8 mouse cellular contexts compared by ENCODE assay signal in the genomic region with DNA sequence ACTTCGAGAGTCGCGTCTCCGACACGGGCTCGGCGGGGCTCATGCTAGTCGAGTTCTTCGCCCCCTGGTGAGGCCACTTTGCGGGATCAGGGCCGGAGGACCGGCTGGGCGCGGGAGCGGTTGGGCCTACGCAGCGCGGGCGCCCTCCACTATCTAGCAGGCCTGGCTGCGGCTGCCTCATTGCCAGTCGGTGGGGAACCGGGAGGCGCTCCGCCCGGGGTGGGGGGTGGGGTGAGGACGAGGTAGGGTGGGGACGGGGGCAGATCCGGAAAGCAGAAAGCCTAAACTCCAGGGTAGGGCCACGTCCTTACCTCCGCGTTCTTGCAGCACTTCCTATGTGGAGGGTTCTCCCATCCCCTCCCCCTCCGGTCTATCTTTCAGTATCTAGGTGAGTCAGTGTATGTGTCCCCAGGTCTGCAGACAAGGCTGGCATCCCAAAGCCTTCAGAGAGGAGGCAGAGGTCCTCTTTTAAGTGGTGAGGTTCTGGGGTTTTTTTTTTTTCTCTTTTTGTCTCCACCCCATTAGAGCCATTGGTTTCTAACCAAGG. TPM values are rescaled to one million over a fixed set of nuclear protein-coding genes. Genes with fewer than 3 reads are reported as not detected.
DNase-seq lines count a peak whose midpoint lies in the region; ATAC-seq and TF ChIP-seq lines count a peak whose summit lies in the region.

No protein-coding gene starts in this region.

- TF ChIP-seq POLR2A in cerebellum, adult 2 months (IDR thresholded peaks at IDR 0.05; ENCODE audit: borderline replicate concordance, insufficient read depth, low read length): no peak

- no peak for TF ChIP-seq EP300 in stomach, postnatal 0 days (optimal IDR thresholded peaks at IDR 0.05)

- peak overlapping the region; percentile 91 for H3K27ac ChIP-seq in cerebellum, adult 2 months (ENCODE audit: insufficient read depth, low read length)
- H3K27ac ChIP-seq in forebrain, embryonic 13.5 days: peak overlapping the region; percentile 96
- H3K27ac ChIP-seq in macrophage: peak overlapping the region; percentile 52
- peak overlapping the region; percentile 99 for H3K27ac ChIP-seq in stomach, postnatal 0 days (replicated peaks)

- H3K36me3 ChIP-seq in forebrain, embryonic 13.5 days (ENCODE audit: poor library complexity, severe bottlenecking): peaks cover 22% of the 10 kb centered on the region
- H3K36me3 ChIP-seq in macrophage (ENCODE audit: inconsistent target): 0 out of 2 replicates have a peak, but pooled peaks cover 12% of the 10 kb centered on the region
- H3K36me3 ChIP-seq in stomach, postnatal 0 days (ENCODE audit: control insufficient read depth, insufficient read depth, low read length): 0 out of 2 replicates have a peak, but pooled peaks cover 2% of the 10 kb centered on the region

- 2% methylated on average over 31 of the region's 32 CpGs for WGBS in cerebellum, adult 2 months
- WGBS in forebrain, embryonic 13.5 days: under 1% methylated on average over 32 of the region's 32 CpGs
- 1% methylated on average over 26 of the region's 32 CpGs for WGBS in macrophage (ENCODE audit: missing documents)
- under 1% methylated on average over 27 of the region's 32 CpGs for WGBS in stomach, postnatal 0 days

- H3K79me2 ChIP-seq in macrophage (ENCODE audit: inconsistent target): peaks cover 53% of the 10 kb centered on the region

- H3K27me3 ChIP-seq in cerebellum, adult 2 months (ENCODE audit: control insufficient read depth, insufficient read depth, low read length): no peaks in the 10 kb centered on the region
- H3K27me3 ChIP-seq in forebrain, embryonic 13.5 days: no peaks in the 10 kb centered on the region
- no peaks in the 10 kb centered on the region for H3K27me3 ChIP-seq in stomach, postnatal 0 days (ENCODE audit: control insufficient read depth, insufficient read depth, low read length)

- H3K4me1 ChIP-seq in cerebellum, adult 2 months (ENCODE audit: control insufficient read depth, insufficient read depth, low read length): peaks cover 4% of the 10 kb centered on the region; the same call in 1 of the 2 replicates
- H3K4me1 ChIP-seq in forebrain, embryonic 13.5 days: peaks cover 39% of the 10 kb centered on the region
- no peaks in the 10 kb centered on the region for H3K4me1 ChIP-seq in stomach, postnatal 0 days (replicated peaks; ENCODE audit: control insufficient read depth, insufficient read depth)

- peak; percentile 48 for ATAC-seq in forebrain, embryonic 13.5 days
- ATAC-seq in stomach, postnatal 0 days (ENCODE audit: low FRiP score, low TSS enrichment): peak; percentile 41

- DNase-seq in cerebellum, adult 2 months: peak in 1 of 2 experiments; percentile 58
- no peak for DNase-seq in cerebellum, postnatal 36 days
- peak; percentile 77 for DNase-seq in 416B (ENCODE audit: low read depth)
- peak; percentile 46 to 66 for DNase-seq in adrenal gland, postnatal 36 days
- DNase-seq in kidney, adult 9 months: peak; percentile 50
- no peak for DNase-seq in stomach, postnatal 0 days (ENCODE audit: low spot score)

- TF ChIP-seq CTCF in cerebellum, adult 2 months (IDR thresholded peaks at IDR 0.05; ENCODE audit: borderline replicate concordance, insufficient read depth, low read depth, low read length): no peak
- no peak for TF ChIP-seq CTCF in stomach, postnatal 0 days (IDR thresholded peaks at IDR 0.05; ENCODE audit: low read depth)

- H3K9me3 ChIP-seq in forebrain, embryonic 13.5 days (replicated peaks): no peaks in the 10 kb centered on the region
- H3K9me3 ChIP-seq in stomach, postnatal 0 days (ENCODE audit: control insufficient read depth, low read length): no peaks in the 10 kb centered on the region

- H3K9ac ChIP-seq in forebrain, embryonic 13.5 days: peak overlapping the region; percentile 97
- peak overlapping the region; percentile 99 for H3K9ac ChIP-seq in stomach, postnatal 0 days (ENCODE audit: low read length)

- peak overlapping the region; percentile 94 for H3K4me3 ChIP-seq in cerebellum, adult 2 months (replicated peaks; ENCODE audit: insufficient read depth, low read depth, low read length)
- H3K4me3 ChIP-seq in forebrain, embryonic 13.5 days: peak overlapping the region; percentile 99
- peak overlapping the region; percentile 79 for H3K4me3 ChIP-seq in macrophage (ENCODE audit: inconsistent target)
- peak overlapping the region; percentile 97 for H3K4me3 ChIP-seq in stomach, postnatal 0 days (ENCODE audit: low read depth, low read length)

- H3K4me2 ChIP-seq in forebrain, embryonic 13.5 days: peak overlapping the region; percentile 78
- H3K4me2 ChIP-seq in stomach, postnatal 0 days (replicated peaks; ENCODE audit: low read depth): peak overlapping the region; percentile 60

RNA-seq across cellular contexts. Expression of a gene that starts 0.6 kb away (rescaled TPM):
- 7.1 and 7.4 TPM in 2 replicates for polyA plus RNA-seq in cerebellum, adult 2 months (2012; rRNA removed)
- total RNA-seq in adrenal gland, postnatal 36 days (2021): 1 to 10 TPM; 1.9 to 2.9 TPM
- 3.8 and 5.1 TPM in 2 replicates for polyA plus RNA-seq in forebrain, embryonic 13.5 days (2015; fragmentation: Nextera tagmentation; extraction: Ambion mirVana)
- total RNA-seq in macrophage (2018; cell fraction: chromatin; rRNA removed): 10 to 100 TPM in 7 of 26 experiments, 1 to 10 TPM in 19; 2.1 to 14.0 (median 9.1) TPM
- total RNA-seq in macrophage (2018; cell fraction: cytosol; rRNA removed): 1 to 10 TPM in 2 of 26 experiments, under 1 TPM in 24; 0.24 to 1.4 (median 0.60) TPM
- total RNA-seq in macrophage (2018; cell fraction: nucleus; rRNA removed): 10 to 100 TPM in 1 of 26 experiments, 1 to 10 TPM in 24, under 1 TPM in 1; 0.96 to 11.5 (median 4.2) TPM
- polyA plus RNA-seq in macrophage (2018): 0.42 to 0.65 TPM (median 0.48 TPM) in 3 replicates
- 1.0 and 1.3 TPM in 2 replicates for polyA plus RNA-seq in stomach, postnatal 0 days (2015; fragmentation: Nextera tagmentation; extraction: Ambion mirVana)

RNA-seq across cellular contexts. Expression of a gene that starts 0.6 kb away (rescaled TPM):
- polyA plus RNA-seq in cerebellum, adult 2 months (2012; rRNA removed): 96.5 and 99.1 TPM in 2 replicates
- total RNA-seq in adrenal gland, postnatal 36 days (2021): 100 to 1,000 TPM; 412 to 415 TPM
- polyA plus RNA-seq in forebrain, embryonic 13.5 days (2015; fragmentation: Nextera tagmentation; extraction: Ambion mirVana): 320 and 349 TPM in 2 replicates
- 100 to 1,000 TPM in 1 of 26 experiments, 10 to 100 TPM in 25; 19.4 to 107 (median 30.1) TPM for total RNA-seq in macrophage (2018; cell fraction: chromatin; rRNA removed)
- 100 to 1,000 TPM; 239 to 423 (median 336) TPM for total RNA-seq in macrophage (2018; cell fraction: cytosol; rRNA removed)
- 100 to 1,000 TPM in 25 of 26 experiments, 10 to 100 TPM in 1; 55.0 to 472 (median 280) TPM for total RNA-seq in macrophage (2018; cell fraction: nucleus; rRNA removed)
- polyA plus RNA-seq in macrophage (2018): 359 to 654 TPM (median 440 TPM) in 3 replicates
- polyA plus RNA-seq in stomach, postnatal 0 days (2015; fragmentation: Nextera tagmentation; extraction: Ambion mirVana): 613 and 617 TPM in 2 replicates

RNA-seq across cellular contexts. Expression of a gene that starts 27.2 kb away (rescaled TPM):
- polyA plus RNA-seq in cerebellum, adult 2 months (2012; rRNA removed): 0.62 and 0.81 TPM in 2 replicates
- under 1 TPM; 0.10 to 0.76 TPM for total RNA-seq in adrenal gland, postnatal 36 days (2021)
- polyA plus RNA-seq in forebrain, embryonic 13.5 days (2015; fragmentation: Nextera tagmentation; extraction: Ambion mirVana): not detected in 2 replicates
- total RNA-seq in macrophage (2018; cell fraction: chromatin; rRNA removed): under 1 TPM in 11 of 26 experiments, not detected in 15; 0.10 to 0.43 (median 0.23) TPM
- under 1 TPM in 2 of 26 experiments, not detected in 24; 0.04 to 0.05 TPM for total RNA-seq in macrophage (2018; cell fraction: cytosol; rRNA removed)
- not detected for total RNA-seq in macrophage (2018; cell fraction: nucleus; rRNA removed)
- polyA plus RNA-seq in macrophage (2018): not detected in 3 replicates
- polyA plus RNA-seq in stomach, postnatal 0 days (2015; fragmentation: Nextera tagmentation; extraction: Ambion mirVana): 0.01 and 0.04 TPM in 2 replicates

RNA-seq across cellular contexts. Expression of a gene that starts 29.9 kb away (rescaled TPM):
- polyA plus RNA-seq in cerebellum, adult 2 months (2012; rRNA removed): 0.08 TPM in 1 of 2 replicates, not detected in the other
- under 1 TPM; 0.17 to 0.36 TPM for total RNA-seq in adrenal gland, postnatal 36 days (2021)
- polyA plus RNA-seq in forebrain, embryonic 13.5 days (2015; fragmentation: Nextera tagmentation; extraction: Ambion mirVana): 1.7 and 2.1 TPM in 2 replicates
- total RNA-seq in macrophage (2018; cell fraction: chromatin; rRNA removed): 1 to 10 TPM in 20 of 26 experiments, under 1 TPM in 4, not detected in 2; 0.44 to 8.9 (median 1.8) TPM
- under 1 TPM in 15 of 26 experiments, not detected in 11; 0.06 to 0.15 (median 0.10) TPM for total RNA-seq in macrophage (2018; cell fraction: cytosol; rRNA removed)
- total RNA-seq in macrophage (2018; cell fraction: nucleus; rRNA removed): 1 to 10 TPM in 12 of 26 experiments, under 1 TPM in 13, not detected in 1; 0.35 to 4.9 (median 0.96) TPM
- 0.10 to 0.13 TPM in 2 of 3 replicates, not detected in the other for polyA plus RNA-seq in macrophage (2018)
- polyA plus RNA-seq in stomach, postnatal 0 days (2015; fragmentation: Nextera tagmentation; extraction: Ambion mirVana): 4.9 and 5.4 TPM in 2 replicates

RNA-seq across cellular contexts. Expression of a gene that starts 34.8 kb away (rescaled TPM):
- polyA plus RNA-seq in cerebellum, adult 2 months (2012; rRNA removed): 282 and 303 TPM in 2 replicates
- 100 to 1,000 TPM; 333 to 337 TPM for total RNA-seq in adrenal gland, postnatal 36 days (2021)
- 420 and 494 TPM in 2 replicates for polyA plus RNA-seq in forebrain, embryonic 13.5 days (2015; fragmentation: Nextera tagmentation; extraction: Ambion mirVana)
- 100 to 1,000 TPM in 8 of 26 experiments, 10 to 100 TPM in 18; 22.2 to 154 (median 72.0) TPM for total RNA-seq in macrophage (2018; cell fraction: chromatin; rRNA removed)
- 100 to 1,000 TPM; 556 to 864 (median 617) TPM for total RNA-seq in macrophage (2018; cell fraction: cytosol; rRNA removed)
- total RNA-seq in macrophage (2018; cell fraction: nucleus; rRNA removed): 100 to 1,000 TPM in 22 of 26 experiments, 10 to 100 TPM in 4; 82.9 to 281 (median 152) TPM
- polyA plus RNA-seq in macrophage (2018): 394 to 858 TPM (median 784 TPM) in 3 replicates
- polyA plus RNA-seq in stomach, postnatal 0 days (2015; fragmentation: Nextera tagmentation; extraction: Ambion mirVana): 416 and 486 TPM in 2 replicates

Comparison
In these comparisons a context has a peak if more than half of its experiments do, and no peak if none do; other contexts are left out.
1. DNase-seq: peak in 416B (single experiment), adrenal gland, postnatal 36 days (2 of 2) and kidney, adult 9 months (single experiment); none in cerebellum, postnatal 36 days (0 of 2) and stomach, postnatal 0 days (single experiment).
2. Peak in every context shown above with its lines, with median percentiles within 50 percentile points of each other: H3K27ac ChIP-seq and H3K4me3 ChIP-seq.